Mouse (Mus musculus) heart, adult 2 months (tissue): Measurements from ENCODE around the gene Fmn2. TPM values are rescaled to one million over a fixed set of nuclear protein-coding genes. Genes with fewer than 3 reads are reported as not detected.

Experiments
- DNase-seq, 2 experiments: peaks; one replicate each; pipeline ENCODE4 v3.0.0; 2021
- H3K27ac ChIP-seq: fragments of 200-600 bp; 2 replicates; pipeline ENCODE4 v1.8.1; 2022
- H3K27me3 ChIP-seq: fragments of 200-500 bp; 2 replicates; pipeline ENCODE4 v1.6.1; 2012; ENCODE audit warnings: mild to moderate bottlenecking, low read length, inconsistent platforms, mixed read lengths; ENCODE audit not compliant: control insufficient read depth, insufficient read depth
- H3K36me3 ChIP-seq: fragments of 200-500 bp; 2 replicates; pipeline ENCODE4 v1.6.1; 2012; ENCODE audit warnings: low read length, inconsistent platforms; ENCODE audit not compliant: control insufficient read depth, insufficient read depth
- H3K4me1 ChIP-seq: fragments of 200-500 bp; 2 replicates; pipeline ENCODE4 v1.6.1; 2011; ENCODE audit warnings: low read length; ENCODE audit not compliant: control insufficient read depth, insufficient read depth
- H3K4me3 ChIP-seq: fragments of 200-600 bp; 2 replicates; pipeline ENCODE4 v1.8.1; 2022
- H3K79me2 ChIP-seq: fragments of 200-500 bp; replicated peaks from 2 replicates; pipeline ENCODE4 v1.6.1; 2012; ENCODE audit warnings: mild to moderate bottlenecking, inconsistent platforms, low read length, moderate library complexity, mixed read lengths; ENCODE audit not compliant: control insufficient read depth, insufficient read depth
- H3K9ac ChIP-seq: fragments of 200-500 bp; 2 replicates; pipeline ENCODE4 v1.6.1; 2012; ENCODE audit warnings: low read depth, mild to moderate bottlenecking, control low read depth, inconsistent platforms, low read length, mixed read lengths
- CTCF ChIP-seq: fragments of 200-600 bp; IDR thresholded peaks from 2 replicates; pipeline ENCODE4 v1.8.1; 2022; ENCODE audit warnings: antibody characterized with exemption, mild to moderate bottlenecking, moderate library complexity
- EP300 ChIP-seq: fragments of 200-500 bp; IDR thresholded peaks from 2 replicates; pipeline ENCODE4 v1.6.1; 2011; ENCODE audit warnings: low read depth, low read length, control low read depth; ENCODE audit not compliant: insufficient read depth
- POLR2A ChIP-seq: fragments of 200-500 bp; IDR thresholded peaks from 2 replicates; pipeline ENCODE4 v1.6.1; 2011; ENCODE audit warnings: mild to moderate bottlenecking, low read depth, low read length, control low read depth; ENCODE audit not compliant: insufficient read depth
- WGBS: fragments of 180-500 bp; shearing (Covaris S2); methylation state at CpG from one replicate; pipeline ENCODE4 v1.1.7; 2018; 5-methylcytosine and 5-hydroxymethylcytosine counted together
- intact Hi-C: fragments of 180-260 bp; cut with DNase I; formaldehyde crosslinking; loops from one replicate; pipeline ENCODE4 v1.15.1; 2025
- polyA plus RNA-seq: library from polyadenylated mRNA; depleted of rRNA; stranded (reverse); fragments of >200 nt; gene quantifications from 2 replicates; pipeline ENCODE4 v1.2.3, GENCODE M21; 2012
- total RNA-seq, 2 experiments: library from RNA; stranded (reverse); gene quantifications; 2 replicates each; pipeline ENCODE4 v1.2.3; 2021

Fmn2 gene
- total and polyA plus RNA-seq, 3 experiments = 0.06 to 0.41 (median 0.21) TPM

DNA sequence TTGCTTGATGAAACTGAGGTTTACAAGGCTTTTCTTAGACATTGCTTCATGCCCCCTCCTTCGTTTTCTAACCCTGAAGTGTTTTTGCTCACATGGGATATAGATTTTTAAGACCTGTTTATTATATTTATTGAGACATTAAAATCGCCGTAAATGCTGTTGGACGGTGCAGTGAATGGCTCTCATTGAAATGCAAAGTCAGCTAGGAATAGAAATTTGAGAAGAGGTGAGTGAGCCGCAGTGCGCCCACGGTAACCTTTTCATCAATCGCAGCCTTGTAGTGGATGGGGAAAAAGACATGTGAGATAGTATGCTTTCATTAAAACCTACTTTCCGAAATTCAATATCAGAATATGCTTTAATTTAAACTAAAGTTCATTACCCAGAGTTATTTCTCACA lies 153.7 kb downstream of the Fmn2 start:
- Histone ChIP-seq H3K9ac (no peak overlapping the region), H3K4me1 (no peaks in the 10 kb centered on the region), H3K27me3 (no peaks in the 10 kb centered on the region), H3K79me2 (no peaks in the 10 kb centered on the region), H3K36me3 (no peaks in the 10 kb centered on the region), H3K27ac (no peak overlapping the region), H3K4me3 (no peak overlapping the region)
- 88% methylated on average over 9 of the region's 9 CpGs for WGBS
- intact Hi-C loops = no loop called here
- no peak for TF ChIP-seq POLR2A
- TF ChIP-seq CTCF = no peak
- no peak for TF ChIP-seq EP300
- DNase-seq = no peak

GRCm38 (mm10) chr1:174656554-174656953 lies 154.9 kb downstream of the Fmn2 start:
- Histone ChIP-seq H3K79me2 (no peaks in the 10 kb centered on the region), H3K4me1 (no peaks in the 10 kb centered on the region), H3K4me3 (no peak overlapping the region), H3K27ac (no peak overlapping the region), H3K36me3 (no peaks in the 10 kb centered on the region), H3K27me3 (no peaks in the 10 kb centered on the region), H3K9ac (no peak overlapping the region)
- 65% methylated on average over 4 of the region's 4 CpGs for WGBS
- TF ChIP-seq EP300 (no peak), POLR2A (no peak), CTCF (no peak)
- no peak for DNase-seq
- intact Hi-C loops = no loop called here

GRCm38 (mm10) chr1:174659459-174660223 lies 158.0 kb downstream of the Fmn2 start:
- WGBS = 59% methylated on average over 12 of the region's 12 CpGs
- no peaks in the 10 kb centered on the region for H3K79me2 ChIP-seq

GRCm38 (mm10) chr1:174665116-174665515 lies 163.5 kb downstream of the Fmn2 start:
- intact Hi-C loops = no loop called here
- no peak overlapping the region for H3K27ac ChIP-seq
- H3K4me1 ChIP-seq = no peaks in the 10 kb centered on the region
- no peak overlapping the region for H3K4me3 ChIP-seq
- no peaks in the 10 kb centered on the region for H3K79me2 ChIP-seq
- DNase-seq = no peak
- no peaks in the 10 kb centered on the region for H3K36me3 ChIP-seq
- TF ChIP-seq CTCF = no peak
- no peak for TF ChIP-seq EP300
- no peak for TF ChIP-seq POLR2A
- H3K27me3 ChIP-seq = no peaks in the 10 kb centered on the region
- no peak overlapping the region for H3K9ac ChIP-seq

More at GRCm38 (mm10) chr1:174659459-174660223, 158.0 kb downstream of the Fmn2 start:
- Histone ChIP-seq H3K9ac (no peak overlapping the region), H3K27ac (no peak overlapping the region), H3K36me3 (no peaks in the 10 kb centered on the region), H3K4me1 (no peaks in the 10 kb centered on the region), H3K27me3 (no peaks in the 10 kb centered on the region), H3K4me3 (no peak overlapping the region)
- TF ChIP-seq POLR2A = no peak
- TF ChIP-seq EP300 = no peak
- intact Hi-C loops = no loop called here
- no peak for DNase-seq

GRCm38 (mm10) chr1:174669132-174669531 lies 167.5 kb downstream of the Fmn2 start:
- TF ChIP-seq CTCF (no peak), EP300 (no peak), POLR2A (no peak)
- intact Hi-C loops = no loop called here
- 77% methylated on average over 1 of the region's 1 CpGs for WGBS
- Histone ChIP-seq H3K4me3 (no peak overlapping the region), H3K4me1 (no peaks in the 10 kb centered on the region), H3K9ac (no peak overlapping the region), H3K27me3 (no peaks in the 10 kb centered on the region), H3K36me3 (no peaks in the 10 kb centered on the region), H3K79me2 (no peaks in the 10 kb centered on the region), H3K27ac (no peak overlapping the region)
- no peak for DNase-seq

GRCm38 (mm10) chr1:174670846-174671245 lies 169.2 kb downstream of the Fmn2 start:
- Histone ChIP-seq H3K9ac (no peak overlapping the region), H3K4me1 (no peaks in the 10 kb centered on the region), H3K27me3 (no peaks in the 10 kb centered on the region), H3K27ac (no peak overlapping the region), H3K36me3 (no peaks in the 10 kb centered on the region), H3K4me3 (no peak overlapping the region), H3K79me2 (no peaks in the 10 kb centered on the region)
- intact Hi-C loops = no loop called here
- DNase-seq = no peak
- TF ChIP-seq CTCF (no peak), POLR2A (no peak), EP300 (no peak)
- WGBS = 80% methylated on average over 8 of the region's 8 CpGs
